Mouse (Mus musculus) leukemia stem cell, adult 10-12 weeks (primary cell): ENCODE data around the gene Pea15a. TPM values are rescaled to one million over a fixed set of nuclear protein-coding genes. Genes with fewer than 3 reads are reported as not detected.

Source experiments
- polyA plus RNA-seq: library from polyadenylated mRNA; stranded (reverse); fragments of >175 nt; gene quantifications from 2 replicates; pipeline ENCODE4 v1.2.3, GENCODE M21; 2012; ENCODE audit warnings: low replicate concordance

Pea15a gene
- polyA plus RNA-seq: 5.8 and 19.2 TPM in 2 replicates

DNA sequence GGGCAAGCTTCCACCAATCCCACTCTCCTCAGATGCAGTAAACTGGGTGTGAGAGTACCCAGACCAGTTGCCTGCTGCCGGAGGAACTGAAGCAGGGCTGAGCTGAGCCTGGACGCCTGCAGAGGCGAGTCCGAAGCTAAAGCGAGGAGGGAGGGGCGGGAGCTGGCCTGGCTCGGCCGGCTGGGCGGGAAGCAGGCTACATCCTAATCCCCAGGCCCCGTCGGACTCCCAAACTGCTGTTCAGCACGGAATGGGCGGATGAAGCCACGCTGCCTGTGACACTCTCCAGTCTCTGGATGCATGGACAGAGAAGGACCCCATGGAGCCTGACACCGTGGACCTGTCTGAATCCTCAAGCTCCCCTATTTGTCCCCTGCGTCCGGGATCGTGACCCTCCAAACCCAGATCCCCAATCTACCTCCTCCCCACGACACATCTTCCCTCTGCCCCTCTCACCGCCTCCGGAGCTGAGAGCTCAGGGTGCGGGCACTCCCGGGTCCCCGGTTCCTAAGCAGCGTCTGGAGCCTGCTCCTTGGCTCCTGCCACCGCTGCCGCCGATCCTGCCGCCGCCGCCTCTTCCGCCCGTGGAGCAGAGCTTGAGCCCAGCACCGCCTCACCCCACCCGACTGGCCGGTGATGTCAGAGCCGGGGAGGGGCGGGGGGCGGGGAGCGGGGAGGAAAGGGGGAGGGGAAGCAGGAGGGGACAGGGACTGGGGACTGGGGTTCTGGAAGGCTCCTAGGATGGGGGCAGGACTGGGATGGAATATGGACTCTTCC, at the start of gene Pea15a:
TSS of gene Pea15a (minus strand) at position 664 of the 777 bp plus-strand sequence.

DNA sequence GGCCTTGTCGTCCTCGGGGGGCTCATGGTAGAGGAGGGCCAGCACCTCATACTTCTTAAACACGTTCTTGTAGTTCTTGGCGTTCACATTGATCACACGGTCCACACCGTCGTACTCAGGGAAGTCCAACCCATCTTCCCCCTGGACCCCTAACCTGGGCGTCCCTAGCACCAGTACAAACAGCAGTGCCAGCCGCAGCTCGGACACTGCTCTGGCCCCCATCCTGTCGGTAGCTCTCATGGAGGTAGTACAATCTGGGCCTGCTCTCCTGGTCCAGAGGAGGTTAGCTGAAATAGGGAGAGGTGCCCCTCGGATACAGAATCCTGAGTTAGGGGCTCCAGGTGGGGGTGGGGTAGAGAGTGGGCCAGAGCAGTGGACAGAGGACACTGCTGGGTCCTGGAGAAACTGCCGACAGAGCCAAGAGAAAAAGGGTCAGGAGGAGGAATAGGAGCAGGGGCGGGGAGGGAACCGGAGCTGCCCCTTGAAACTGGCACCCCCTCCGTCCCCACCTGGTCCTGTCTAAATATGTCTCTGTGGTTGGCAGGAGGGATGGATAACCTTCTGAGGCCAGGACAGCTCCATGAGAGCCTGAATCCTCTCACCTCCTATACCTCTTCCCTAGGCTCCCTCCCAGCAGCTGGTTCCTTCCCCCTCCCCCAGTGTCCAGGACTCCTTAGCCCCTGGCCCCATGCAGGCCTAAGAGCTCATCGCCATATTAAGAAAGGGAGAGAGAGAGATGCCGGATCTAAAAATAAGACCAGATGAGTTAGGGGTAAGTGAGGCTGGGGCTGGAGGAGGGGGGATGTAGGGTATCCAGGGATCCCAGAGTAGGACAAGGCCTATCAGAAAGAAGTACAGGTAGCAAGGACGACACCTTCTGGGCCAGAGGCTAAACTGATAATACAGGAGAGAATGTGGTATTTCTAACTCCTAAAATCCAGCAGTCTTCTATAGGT, 13.1 kb upstream of the Pea15a start, which contains the start of gene Casq1:
TSS of gene Casq1 (minus strand) at position 418 of the 956 bp plus-strand sequence.

DNA sequence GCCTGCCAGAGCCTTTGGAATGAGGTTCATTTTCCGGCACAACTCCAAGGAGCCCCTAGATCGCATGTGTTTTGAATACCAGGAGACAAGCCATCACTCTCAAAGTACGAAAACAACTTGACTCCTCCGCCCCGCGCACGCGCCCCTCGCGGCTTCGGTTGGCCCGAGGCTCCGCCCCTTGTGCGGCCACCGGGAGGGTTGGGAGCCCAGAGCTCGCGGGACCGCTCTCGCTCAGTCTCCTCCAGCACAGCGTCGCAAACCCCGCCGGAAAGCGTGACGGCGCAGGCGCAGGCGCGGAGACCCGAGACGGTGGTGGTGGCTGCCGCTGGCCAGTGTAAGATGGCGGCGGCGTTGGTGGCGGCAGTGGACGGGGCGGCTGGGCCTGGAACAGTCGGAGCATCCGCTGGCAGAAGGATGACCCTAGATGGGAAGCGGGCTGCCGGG, 58.7 kb downstream of the Pea15a start, which contains the start of gene Dcaf8:
TSS of gene Dcaf8 (plus strand) at position 250 of the 444 bp plus-strand sequence.

Other genes with a start within 250 kb of the Pea15a start
- 0.93 and 1.9 TPM in 2 replicates for gene Vangl2, start 178.4 kb downstream of the Pea15a start, polyA plus RNA-seq
- 0.14 TPM in 1 of 2 replicates, not detected in the other for gene Nhlh1, start 149.2 kb downstream of the Pea15a start, polyA plus RNA-seq
- 14.1 and 20.1 TPM in 2 replicates for gene Copa, start 124.3 kb downstream of the Pea15a start, polyA plus RNA-seq
- 3.6 and 8.9 TPM in 2 replicates for gene Ncstn, start 124.0 kb downstream of the Pea15a start, polyA plus RNA-seq
- gene Pex19, start 80.0 kb downstream of the Pea15a start, polyA plus RNA-seq: 6.4 and 23.3 TPM in 2 replicates
- 53.7 and 56.5 TPM in 2 replicates for gene Dcaf8, start 58.7 kb downstream of the Pea15a start, polyA plus RNA-seq
- not detected in 2 replicates for gene Casq1, start 13.1 kb upstream of the Pea15a start, polyA plus RNA-seq
- not detected in 2 replicates for gene Atp1a4, start 51.6 kb upstream of the Pea15a start, polyA plus RNA-seq
- 58.3 and 81.1 TPM in 2 replicates for gene Igsf8, start 54.8 kb upstream of the Pea15a start, polyA plus RNA-seq
- gene Atp1a2, start 91.3 kb upstream of the Pea15a start, polyA plus RNA-seq: not detected in 2 replicates
- gene Kcnj9, start 122.5 kb upstream of the Pea15a start, polyA plus RNA-seq: 0.41 and 0.50 TPM in 2 replicates
- gene Kcnj10, start 134.4 kb upstream of the Pea15a start, polyA plus RNA-seq: 5.6 and 7.3 TPM in 2 replicates
- 22.4 and 24.1 TPM in 2 replicates for gene Pigm, start 169.7 kb upstream of the Pea15a start, polyA plus RNA-seq